Mouse (Mus musculus) embryonic stem cell, embryonic (primary cell): ENCODE results near the gene Msh3.

Experiments
- CTCF ChIA-PET, 4 experiments: fragments of 300-600 bp in 2 of 4; fragments of 350-600 bp in 2 of 4; sonication (Branson Sonifier 250); formaldehyde crosslinking; loops; one replicate each; lab custom pipeline; 2022; ENCODE audit warnings: inconsistent platforms in 2 of 4; lab: Charles Lee
- POLR2A ChIA-PET, 4 experiments: fragments of 300-600 bp in 2 of 4; fragments of 350-600 bp in 2 of 4; sonication (Branson Sonifier 250); formaldehyde crosslinking; loops; one replicate each; lab custom pipeline; 2022; ENCODE audit warnings: antibody characterized with exemption in 4 of 4, inconsistent platforms in 1 of 4; lab: Charles Lee

The Msh3 gene

DNA sequence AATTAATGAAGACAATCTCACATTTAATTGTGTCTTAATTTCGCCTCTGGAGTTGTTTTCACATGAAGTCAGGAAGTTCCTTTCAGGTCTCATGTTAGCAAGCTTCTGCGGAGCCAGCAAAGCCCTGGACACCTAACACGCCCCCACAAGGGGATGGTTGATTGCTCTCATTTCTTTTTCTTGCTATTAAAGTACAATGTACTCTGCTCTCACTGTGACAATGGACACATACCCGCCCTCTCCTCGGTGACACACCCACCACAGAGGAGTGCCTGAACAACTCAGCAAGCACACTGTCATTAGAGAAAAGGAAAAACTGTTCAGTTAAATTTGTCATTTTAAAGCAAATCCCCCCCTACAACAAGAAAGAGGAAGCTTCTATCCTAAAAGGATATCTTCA lies 8.5 kb downstream of the Msh3 start:
- ChIA-PET CTCF (no interaction called here), POLR2A (interaction anchor here in 2 of 4 experiments (1.4 to 2.3 kb wide), 3 partner anchors 8 to 10 kb away, joined by 7 to 10 read pairs (median 10); partner anchors contain the start of genes Dhfr (in 2 of the 2) and Msh3 (in 2 of the 2))

DNA sequence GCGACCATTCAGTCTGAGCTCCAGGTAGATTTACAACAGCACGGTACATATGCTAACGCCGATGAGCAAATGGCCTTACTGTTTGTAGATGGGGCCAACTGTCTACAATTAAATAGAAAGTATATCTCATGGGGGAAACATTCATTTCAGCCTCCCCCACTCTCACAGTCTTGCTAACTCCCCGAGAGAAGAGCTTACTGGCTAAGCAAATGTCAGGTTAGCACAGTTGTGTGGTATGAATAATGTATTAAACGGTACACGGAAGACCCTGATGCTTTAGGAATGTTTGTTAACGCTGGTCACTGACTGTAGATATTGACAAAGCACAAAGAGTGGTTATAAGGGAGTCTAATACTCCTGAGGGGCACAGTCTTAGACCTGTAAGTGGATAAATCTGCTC lies 10.8 kb downstream of the Msh3 start:
- POLR2A ChIA-PET, result interaction anchor here in 2 of 4 experiments (1.2 to 3.5 kb wide), 3 partner anchors 10 to 13 kb away, joined by 5 to 20 read pairs (median 10); partner anchors contain the start of genes Dhfr (in 2 of the 2) and Msh3 (in 2 of the 2)
- CTCF ChIA-PET, result no interaction called here

DNA sequence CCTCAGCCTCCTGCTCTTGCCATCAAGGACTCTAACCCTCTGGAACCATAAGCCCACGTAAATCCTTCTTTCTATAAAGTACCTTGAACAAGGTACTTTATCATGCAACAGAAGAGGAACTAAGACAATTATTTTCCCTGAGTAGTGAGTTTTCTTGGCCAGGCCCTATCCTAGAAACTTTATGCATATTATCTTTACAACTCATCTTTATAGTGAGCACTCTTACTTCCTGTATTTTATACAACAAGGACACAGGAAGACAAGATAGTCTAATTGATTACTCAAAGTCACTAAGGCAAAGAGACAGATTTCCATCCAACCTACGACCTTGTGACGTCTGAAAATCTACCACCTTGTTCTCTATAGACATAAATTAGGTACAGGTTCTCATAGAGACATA lies 15.0 kb downstream of the Msh3 start:
- CTCF ChIA-PET, result interaction anchor here in 1 of 4 experiments (2.2 kb wide), 1 partner anchor 15 kb away, joined by 5 read pairs; the partner anchor contains the start of genes Dhfr and Msh3

DNA sequence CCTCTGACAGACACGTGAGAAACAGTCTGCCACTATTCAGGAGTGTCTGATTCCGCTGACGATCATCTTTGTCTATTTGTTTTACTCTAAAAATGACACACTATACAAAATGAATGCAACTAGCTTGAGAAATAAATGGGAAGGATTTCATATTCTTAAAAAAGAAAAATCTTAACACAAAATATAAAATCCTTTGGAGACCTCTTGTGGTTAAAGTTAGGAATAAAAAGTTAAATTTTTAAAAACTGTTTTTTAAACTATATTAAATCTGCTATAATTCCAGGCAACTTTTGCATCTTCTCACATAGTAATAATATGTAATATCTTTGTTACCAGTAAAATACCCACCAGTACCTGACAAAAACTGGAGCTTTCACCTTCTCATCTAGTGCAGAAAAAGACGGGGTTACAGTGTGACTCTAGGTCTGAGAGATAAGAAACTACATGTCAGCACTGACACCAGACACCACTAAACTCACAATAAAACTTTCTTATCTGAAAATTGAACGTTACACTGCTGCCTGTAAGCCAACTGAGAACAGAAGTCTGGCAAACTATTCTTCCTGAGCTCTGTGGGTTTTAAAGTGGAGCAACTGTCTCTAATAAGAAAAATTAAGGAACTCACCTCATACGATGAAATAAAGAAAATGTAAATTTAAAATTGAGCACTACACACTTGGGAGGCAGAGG lies 16.9 kb downstream of the Msh3 start:
- CTCF ChIA-PET, result interaction anchor here in 1 of 4 experiments (1.6 kb wide), 1 partner anchor 17 kb away, joined by 5 read pairs; the partner anchor contains the start of genes Dhfr and Msh3
- POLR2A ChIA-PET, result interaction anchor here in 2 of 4 experiments (1.1 to 4.4 kb wide), 3 partner anchors 14 to 17 kb away, joined by 3 to 26 read pairs (median 15); partner anchors contain the start of genes Dhfr (in 2 of the 2) and Msh3 (in 2 of the 2)

More for the DNA sequence above, 15.0 kb downstream of the Msh3 start:
- POLR2A ChIA-PET, result interaction anchor here in 2 of 4 experiments (2.6 to 4.4 kb wide), 2 partner anchors 15 kb away, joined by 15 to 26 read pairs; partner anchors contain the start of genes Dhfr (in 2 of the 2) and Msh3 (in 2 of the 2)

DNA sequence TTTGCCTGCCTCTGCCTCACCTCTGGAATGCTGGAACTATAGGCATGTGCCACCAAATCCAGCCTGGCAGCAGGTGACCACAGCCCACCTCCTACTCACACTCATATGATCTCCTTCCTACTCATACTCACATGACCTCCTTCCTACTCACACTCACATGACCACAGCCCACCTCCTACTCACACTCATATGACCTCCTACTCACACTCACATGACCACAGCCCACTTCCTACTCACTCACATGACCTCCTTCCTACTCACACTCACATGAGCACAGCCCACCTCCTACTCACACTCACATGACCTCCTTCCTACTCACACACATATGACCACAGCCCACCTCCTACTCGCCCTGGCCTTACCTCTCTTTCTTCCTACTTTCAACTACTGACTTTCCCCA lies 17.9 kb downstream of the Msh3 start:
- ChIA-PET CTCF (no interaction called here), POLR2A (interaction anchor here in 3 of 4 experiments (1.0 to 4.4 kb wide), 2 partner anchors 18 kb away, joined by 3 to 26 read pairs (median 4); partner anchors contain the start of genes Dhfr (in 3 of the 3) and Msh3 (in 3 of the 3))

DNA sequence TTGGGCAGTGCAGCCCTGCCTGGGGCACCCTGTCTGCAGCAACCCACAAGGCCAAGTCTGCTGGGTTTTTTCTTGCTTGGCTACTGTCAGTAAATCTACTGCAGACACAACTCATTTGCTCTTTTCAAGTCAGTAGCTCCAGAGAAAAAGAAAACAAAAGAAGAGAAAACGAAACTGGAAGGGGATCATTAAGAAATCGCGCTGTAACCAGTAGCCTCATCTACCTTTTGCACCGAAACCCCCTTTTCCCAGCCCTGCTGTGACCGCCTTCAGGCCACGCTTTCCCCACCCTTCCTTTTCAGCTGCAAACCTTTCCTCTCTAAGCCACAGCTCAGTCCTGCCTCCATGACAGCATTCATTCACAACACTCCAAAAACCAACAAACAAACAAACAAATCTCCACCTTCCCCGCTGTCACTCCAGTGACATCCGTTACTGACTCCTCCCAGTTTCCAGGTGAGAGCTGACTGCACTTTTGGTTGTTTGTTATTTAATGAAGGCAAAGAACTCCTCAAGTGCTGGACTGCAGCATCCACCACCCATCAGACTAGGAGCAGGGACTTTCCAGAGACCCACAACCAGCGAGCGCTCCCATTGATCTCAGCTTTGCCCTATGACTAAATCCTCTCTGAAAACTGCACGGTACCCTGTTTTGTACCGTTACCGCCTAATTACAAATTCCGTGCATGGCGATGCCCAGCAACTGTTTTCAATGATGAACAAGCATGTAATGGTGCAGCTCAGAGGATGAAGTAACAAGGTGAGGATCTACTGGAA lies 22.5 kb downstream of the Msh3 start:
- ChIA-PET POLR2A (interaction anchor here (0.8 to 4.6 kb wide), 10 partner anchors 10 to 44 kb away, joined by 3 to 46 read pairs (median 4); partner anchors contain the start of genes Dhfr (in 4 of the 4) and Msh3 (in 4 of the 4)), CTCF (interaction anchor here in 3 of 4 experiments (0.6 to 1.7 kb wide), 3 partner anchors 22 to 70 kb away, joined by 3 to 4 read pairs (median 3); partner anchors contain the start of gene Dhfr (in 1 of the 3))

DNA sequence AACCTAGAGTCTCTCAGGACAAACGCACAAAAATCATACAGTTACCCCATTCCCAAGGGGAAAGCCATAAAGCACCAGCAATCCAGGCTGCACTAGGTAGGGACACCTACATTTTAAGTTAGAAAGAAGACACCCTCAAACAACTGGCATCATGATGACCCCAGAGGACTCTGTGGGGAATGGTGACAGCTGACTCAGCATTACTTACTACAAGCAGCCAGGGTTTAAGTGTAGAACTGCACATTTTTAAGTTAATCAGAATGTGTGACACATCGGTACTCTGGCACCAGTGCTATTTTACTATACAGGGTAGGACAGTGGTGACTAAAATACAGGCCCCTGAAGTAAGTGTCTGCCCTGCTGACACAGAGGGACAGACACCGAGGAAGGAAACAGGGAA lies 24.2 kb downstream of the Msh3 start:
- POLR2A ChIA-PET, result interaction anchor here in 2 of 4 experiments (1.0 to 1.3 kb wide), 2 partner anchors 24 to 31 kb away, joined by 3 to 5 read pairs; partner anchors contain the start of genes Dhfr (in 1 of the 2) and Msh3 (in 1 of the 2)
- CTCF ChIA-PET, result interaction anchor here in 1 of 4 experiments (0.6 kb wide), 1 partner anchor 52 kb away, joined by 5 read pairs; no protein-coding TSS in a partner anchor

DNA sequence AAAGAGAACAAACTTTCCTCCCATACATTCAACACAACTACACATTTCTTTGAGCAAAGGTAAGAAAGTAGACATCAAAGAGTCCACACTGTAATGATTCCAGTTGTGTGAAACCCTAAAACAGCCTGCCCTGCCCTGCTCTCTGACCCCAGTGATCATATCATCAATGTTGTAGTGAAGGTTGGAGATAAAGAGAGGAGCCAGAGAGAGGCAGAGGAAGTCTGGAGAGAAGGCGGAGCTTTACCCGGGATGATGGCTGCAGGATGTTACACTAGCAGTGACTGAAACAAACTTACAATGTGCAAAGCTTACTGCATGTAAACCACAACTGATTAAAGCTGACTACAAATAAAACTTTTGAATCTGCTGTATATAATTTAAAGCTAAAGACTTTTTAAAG lies 26.8 kb downstream of the Msh3 start:
- ChIA-PET CTCF (no interaction called here), POLR2A (interaction anchor here in 2 of 4 experiments (2.3 to 2.7 kb wide), 2 partner anchors 26 to 27 kb away, joined by 7 to 13 read pairs; partner anchors contain the start of genes Dhfr (in 2 of the 2) and Msh3 (in 2 of the 2))

DNA sequence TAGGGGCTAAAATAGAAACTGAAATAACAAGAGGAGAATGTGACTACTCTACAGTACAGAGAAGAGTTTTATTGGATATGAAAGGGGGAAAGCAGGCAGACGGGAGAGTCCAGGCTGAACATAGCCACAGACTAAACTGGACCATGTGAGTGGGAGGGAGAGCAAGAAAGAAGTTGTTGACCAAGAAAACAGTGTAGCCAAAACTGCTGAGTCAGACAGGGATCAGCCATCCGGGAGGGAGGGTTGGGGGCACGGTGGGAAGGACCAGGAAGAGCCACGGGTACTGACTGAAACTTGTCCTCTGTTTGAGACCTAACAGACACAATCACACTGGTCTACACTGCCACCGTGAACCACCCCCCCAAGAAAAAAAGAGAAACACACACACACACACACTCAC lies 28.8 kb downstream of the Msh3 start:
- CTCF ChIA-PET, result interaction anchor here in 2 of 4 experiments (0.6 to 1.4 kb wide), 2 partner anchors 29 to 999 kb away, joined by 3 read pairs; partner anchors contain the start of genes Dhfr (in 1 of the 2) and Msh3 (in 1 of the 2)
- POLR2A ChIA-PET, result interaction anchor here in 2 of 4 experiments (0.6 to 1.5 kb wide), 4 partner anchors 11 to 191 kb away, joined by 3 to 6 read pairs (median 4); partner anchors contain the start of genes Dhfr (in 2 of the 2) and Msh3 (in 2 of the 2)

DNA sequence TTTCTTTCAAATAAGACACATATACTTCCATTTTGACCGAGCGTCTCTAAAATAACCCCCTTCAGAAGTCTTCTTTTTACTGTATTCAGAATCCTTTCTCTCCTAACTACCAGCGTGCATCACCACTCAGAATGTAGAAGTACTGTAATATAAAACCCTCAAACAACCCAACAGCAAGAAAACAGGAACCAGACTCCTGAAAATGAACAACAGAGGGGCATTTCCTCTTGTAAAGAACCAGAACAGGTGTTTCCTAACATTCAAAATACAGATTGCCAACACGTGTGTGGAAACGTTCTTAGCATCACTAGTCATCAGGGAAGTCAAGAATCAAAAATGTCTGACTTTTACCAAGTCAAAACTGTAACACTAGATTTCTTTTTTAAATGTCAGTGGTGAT lies 34.0 kb downstream of the Msh3 start:
- POLR2A ChIA-PET, result no interaction called here

DNA sequence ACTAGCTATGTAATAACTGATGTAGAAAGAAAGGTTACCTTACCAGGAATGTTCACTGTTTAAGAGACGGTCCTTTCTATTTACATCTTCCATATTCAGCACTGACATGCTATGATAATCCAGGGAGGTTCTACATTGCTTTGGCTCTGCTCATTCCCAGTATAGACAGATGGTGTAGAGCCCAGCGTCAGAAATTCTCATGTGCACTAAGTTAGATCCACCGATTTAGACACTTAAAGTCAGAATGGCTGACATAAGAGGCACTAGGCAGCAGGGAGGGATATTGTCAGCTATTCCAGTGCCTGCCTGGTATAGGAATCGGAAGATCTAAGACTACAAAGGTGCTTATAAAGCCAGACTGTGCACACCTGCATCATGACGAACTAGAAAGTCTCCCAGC lies 40.2 kb downstream of the Msh3 start:
- ChIA-PET POLR2A (interaction anchor here in 1 of 4 experiments (1.2 kb wide), 1 partner anchor 11 kb away, joined by 4 read pairs; no protein-coding TSS in a partner anchor), CTCF (no interaction called here)

More for the DNA sequence above, 34.0 kb downstream of the Msh3 start:
- CTCF ChIA-PET, result no interaction called here

DNA sequence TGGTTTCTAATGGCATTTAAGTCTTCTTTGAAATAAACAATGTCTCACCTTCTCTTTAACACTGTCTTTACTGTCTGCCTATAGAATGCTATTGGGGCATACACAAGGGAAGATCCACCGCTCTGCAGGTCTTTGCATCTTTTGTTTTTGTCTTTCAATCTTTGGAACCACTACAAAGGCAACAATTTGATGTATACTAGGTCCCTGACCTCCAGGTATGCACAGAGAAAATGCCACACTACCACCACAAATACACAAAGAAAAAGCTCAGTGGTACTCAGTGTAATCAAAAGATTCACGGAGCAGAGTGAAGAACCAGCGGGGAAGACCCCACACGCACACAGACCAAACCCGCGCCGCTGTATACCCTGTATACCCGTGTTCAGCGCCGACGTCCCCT lies 49.1 kb downstream of the Msh3 start, which contains the start of gene Gm20379:
Gm20379 (plus strand) TSS at position 301 of the 400 bp plus-strand sequence.
- POLR2A ChIA-PET, result interaction anchor here in 1 of 4 experiments (1.5 kb wide), 1 partner anchor 49 kb away, joined by 4 read pairs; the partner anchor contains the start of genes Dhfr and Msh3
- CTCF ChIA-PET, result no interaction called here

DNA sequence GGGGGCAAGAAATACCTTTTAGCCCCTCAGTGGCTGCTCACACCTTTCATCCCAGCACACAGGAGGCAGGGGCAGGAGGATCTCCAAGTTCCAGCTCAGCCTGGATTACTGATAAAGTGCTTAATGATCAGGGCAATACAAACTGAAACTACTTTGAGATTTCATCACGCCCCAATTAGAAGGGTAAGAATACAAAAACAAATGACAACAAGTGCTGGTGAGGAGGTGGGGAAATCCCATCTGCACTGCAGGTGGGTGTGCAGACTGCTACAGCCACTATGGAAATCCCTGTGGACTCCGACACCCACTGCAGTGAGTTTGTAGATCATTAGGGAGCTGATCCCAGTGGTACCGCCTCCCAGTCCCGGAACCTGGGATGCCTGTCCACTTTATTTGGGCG lies 50.5 kb downstream of the Msh3 start:
- POLR2A ChIA-PET, result interaction anchor here in 2 of 4 experiments (0.5 to 1.5 kb wide), 2 partner anchors 50 to 1305 kb away, joined by 3 to 4 read pairs; partner anchors contain the start of genes Dhfr (in 1 of the 2) and Msh3 (in 1 of the 2)
- CTCF ChIA-PET, result no interaction called here

DNA sequence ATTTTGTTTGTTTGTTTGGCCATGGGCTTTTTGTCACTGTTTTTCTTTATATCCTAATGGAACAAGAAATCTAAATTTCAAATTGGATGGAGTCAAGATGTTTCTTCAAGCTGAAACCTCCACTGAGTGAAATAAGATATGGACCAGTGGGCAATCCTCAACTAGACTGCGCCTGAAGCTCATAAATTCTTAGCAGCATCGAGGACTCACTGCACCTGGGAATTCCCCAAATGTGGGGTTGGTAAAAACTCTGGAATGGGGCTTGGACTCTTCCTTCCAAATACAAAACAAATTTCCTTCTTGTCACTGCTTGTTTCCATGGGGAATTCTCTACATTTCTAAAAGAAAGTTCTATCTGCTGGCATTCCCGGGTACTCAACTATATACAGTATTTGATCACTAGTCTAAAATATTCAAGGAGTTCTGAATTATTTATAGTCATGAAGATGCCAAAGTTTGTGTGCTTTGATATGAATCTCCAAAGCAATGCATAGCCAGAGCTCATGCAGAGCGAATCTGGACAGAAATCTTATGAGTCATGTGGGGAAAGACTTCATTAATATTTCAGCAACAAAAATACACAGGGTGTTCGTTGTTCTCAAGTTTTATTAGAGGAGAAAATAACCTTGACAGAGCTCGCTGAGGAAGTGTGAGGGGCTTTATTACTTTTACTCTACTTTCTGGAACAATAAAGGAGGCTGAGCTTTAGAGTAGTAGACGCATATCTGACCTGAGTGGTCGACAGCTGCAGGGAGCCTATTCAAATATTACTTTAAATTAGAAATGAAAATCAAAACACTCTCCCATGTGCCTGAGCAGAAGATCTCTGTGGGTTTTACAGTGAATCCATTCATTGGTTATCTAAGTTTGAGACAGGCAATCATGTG lies 51.5 kb downstream of the Msh3 start:
- CTCF ChIA-PET, result no interaction called here
- POLR2A ChIA-PET, result interaction anchor here in 2 of 4 experiments (0.5 to 1.7 kb wide), 3 partner anchors 14 to 1304 kb away, joined by 3 to 4 read pairs (median 4); partner anchors contain the start of genes Dhfr (in 1 of the 2) and Msh3 (in 1 of the 2)

DNA sequence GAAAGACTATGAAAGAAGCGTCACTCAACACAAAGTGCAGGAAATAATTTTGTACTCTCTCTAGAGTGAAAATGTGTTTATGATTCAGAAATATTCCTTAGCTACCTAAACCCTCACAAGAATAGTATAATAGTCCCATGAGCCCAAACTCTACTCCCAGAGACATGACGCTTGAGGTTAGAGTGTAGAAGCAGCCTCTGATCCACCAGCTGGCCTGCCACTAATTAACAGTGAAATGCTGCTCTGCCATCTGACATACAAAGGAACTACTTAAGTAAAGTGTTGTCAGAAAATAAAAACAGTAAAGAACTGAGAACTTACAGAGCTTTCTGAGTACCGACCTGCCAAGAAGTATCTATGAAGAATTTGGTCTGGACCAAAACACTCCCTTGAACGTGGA lies 52.3 kb downstream of the Msh3 start:
- CTCF ChIA-PET, result interaction anchor here in 1 of 4 experiments (0.7 kb wide), 1 partner anchor 826 kb away, joined by 3 read pairs; no protein-coding TSS in a partner anchor
- POLR2A ChIA-PET, result interaction anchor here in 2 of 4 experiments (1.0 to 1.7 kb wide), 2 partner anchors 52 kb away, joined by 4 to 7 read pairs; partner anchors contain the start of genes Dhfr (in 2 of the 2) and Msh3 (in 2 of the 2)

DNA sequence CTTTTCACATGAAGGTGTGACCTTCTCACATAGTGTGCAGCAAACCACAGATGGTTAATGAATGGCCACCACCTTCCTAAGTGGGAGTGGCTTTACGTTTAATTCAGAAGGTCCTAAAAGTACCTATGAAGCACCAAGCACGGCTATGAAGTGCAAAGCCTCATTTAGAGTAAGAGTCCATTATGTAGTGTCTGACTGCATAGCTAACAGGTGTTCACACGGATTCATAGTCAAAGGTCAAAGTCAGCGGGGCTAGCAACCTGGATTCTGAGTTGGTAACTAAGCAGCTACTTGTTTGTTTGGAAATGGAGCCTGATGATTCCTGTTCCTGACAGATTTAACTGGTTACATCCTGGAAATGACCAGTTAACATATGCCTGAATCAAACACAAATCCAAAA lies 53.0 kb downstream of the Msh3 start:
- ChIA-PET CTCF (interaction anchor here in 1 of 4 experiments (0.7 kb wide), 1 partner anchor 825 kb away, joined by 3 read pairs; no protein-coding TSS in a partner anchor), POLR2A (interaction anchor here in 2 of 4 experiments (1.0 to 1.7 kb wide), 2 partner anchors 53 kb away, joined by 4 to 7 read pairs; partner anchors contain the start of genes Dhfr (in 2 of the 2) and Msh3 (in 2 of the 2))
